Mouse (Mus musculus): Measurements from ENCODE around the gene Tas2r144. TPM values are rescaled to one million over a fixed set of nuclear protein-coding genes. Genes with fewer than 3 reads are reported as not detected.

Tas2r144 gene
- total RNA-seq, 2 experiments from 2014 or later = not detected

Other genes starting within 250 kb of the Tas2r144 start
- not detected for gene Sval3, start 247.2 kb upstream of the Tas2r144 start, total RNA-seq (2021)
- not detected for gene Sva, start 176.9 kb upstream of the Tas2r144 start, total RNA-seq (2021)
- gene Tas2r139, start 74.4 kb upstream of the Tas2r144 start, total RNA-seq (2021) = not detected
- gene Gstk1, start 30.6 kb downstream of the Tas2r144 start, total RNA-seq (2021) = 100 to 1,000 TPM; 151 to 158 TPM
- under 1 TPM in 1 of 2 experiments, not detected in 1; 0.33 TPM for gene Tmem139, start 46.6 kb downstream of the Tas2r144 start, total RNA-seq (2021)
- 10 to 100 TPM; 11.0 to 13.7 TPM for gene Casp2, start 49.7 kb downstream of the Tas2r144 start, total RNA-seq (2021)
- 1 to 10 TPM; 3.7 to 4.7 TPM for gene Clcn1, start 71.4 kb downstream of the Tas2r144 start, total RNA-seq (2021)
- under 1 TPM; 0.35 to 0.44 TPM for gene Fam131b, start 109.3 kb downstream of the Tas2r144 start, total RNA-seq (2021)
- gene Zyx, start 134.3 kb downstream of the Tas2r144 start, total RNA-seq (2021) = 10 to 100 TPM; 50.2 to 51.8 TPM
- gene Epha1, start 157.9 kb downstream of the Tas2r144 start, total RNA-seq (2021) = under 1 TPM; 0.20 to 0.26 TPM
- not detected for gene Tas2r143, start 184.9 kb downstream of the Tas2r144 start, total RNA-seq (2021)
- gene Tas2r135, start 190.1 kb downstream of the Tas2r144 start, total RNA-seq (2021) = not detected
- gene Tas2r126, start 219.2 kb downstream of the Tas2r144 start, total RNA-seq (2021) = not detected
- not detected for gene Olfr458, start 249.9 kb downstream of the Tas2r144 start, total RNA-seq (2021)